Mouse (Mus musculus) myocyte (in vitro differentiated cells): Measurements from ENCODE around the gene Camk1d. TPM values are rescaled to one million over a fixed set of nuclear protein-coding genes. Genes with fewer than 3 reads are reported as not detected.

Experiments
- H3K27me3 ChIP-seq: one replicate; pipeline ENCODE4 v1.6.1; 2011; ENCODE audit not compliant: control insufficient read depth, insufficient read depth, insufficient read length
- H3K36me3 ChIP-seq: one replicate; pipeline ENCODE4 v1.6.1; 2011; ENCODE audit not compliant: control insufficient read depth, insufficient read depth
- H3K4me2 ChIP-seq: one replicate; pipeline ENCODE4 v1.6.1; 2011; ENCODE audit warnings: low read depth, control low read depth
- H3K4me3 ChIP-seq: one replicate; pipeline ENCODE4 v1.5.1; 2011; ENCODE audit warnings: mild to moderate bottlenecking, control low read depth, moderate library complexity
- H3K79me2 ChIP-seq: one replicate; pipeline ENCODE4 v1.6.1; 2011; ENCODE audit not compliant: control insufficient read depth, insufficient read depth
- H3ac ChIP-seq: one replicate; pipeline ENCODE4 v1.6.1; 2011; ENCODE audit not compliant: control insufficient read depth, insufficient read length
- CEBPB ChIP-seq: IDR thresholded peaks from 2 replicates; pipeline ENCODE4 v1.6.1; 2011; ENCODE audit warnings: mild to moderate bottlenecking, moderate library complexity; ENCODE audit not compliant: poor library complexity, insufficient read depth, severe bottlenecking
- E2F4 ChIP-seq: IDR thresholded peaks from one replicate; pipeline ENCODE4 v1.6.1; 2011; ENCODE audit warnings: mild to moderate bottlenecking, control low read depth, moderate library complexity; ENCODE audit not compliant: insufficient read depth
- MAX ChIP-seq: IDR thresholded peaks from one replicate; pipeline ENCODE4 v1.6.1; 2011; ENCODE audit warnings: low read depth, mild to moderate bottlenecking, control low read depth
- MYOD1 ChIP-seq, 3 experiments: IDR thresholded peaks; one replicate each; pipeline ENCODE4 v1.6.1; 2011; ENCODE audit warnings: control low read depth in 2 of 3, low read depth in 2 of 3, mild to moderate bottlenecking in 2 of 3, moderate library complexity in 1 of 3; ENCODE audit not compliant: insufficient read length in 2 of 3, control insufficient read depth in 1 of 3
- MYOG ChIP-seq, 3 experiments: IDR thresholded peaks; one replicate each; pipeline ENCODE4 v1.6.1; 2011; ENCODE audit warnings: control low read depth in 2 of 3, low read depth in 2 of 3, mild to moderate bottlenecking in 2 of 3; ENCODE audit not compliant: insufficient read length in 2 of 3, control insufficient read depth in 1 of 3, insufficient read depth in 1 of 3
- POLR2A ChIP-seq: IDR thresholded peaks from one replicate; pipeline ENCODE4 v1.6.1; 2011; ENCODE audit warnings: low read depth, mild to moderate bottlenecking, control low read depth, moderate library complexity; ENCODE audit not compliant: insufficient read length
- POLR2AphosphoS2 ChIP-seq: IDR thresholded peaks from one replicate; pipeline ENCODE4 v1.6.1; 2011; ENCODE audit warnings: low read depth, control low read depth; ENCODE audit not compliant: insufficient read length
- REST ChIP-seq: IDR thresholded peaks from one replicate; pipeline ENCODE4 v1.6.1; 2011; ENCODE audit warnings: mild to moderate bottlenecking, control low read depth, moderate library complexity; ENCODE audit not compliant: insufficient read depth, insufficient read length
- SRF ChIP-seq: IDR thresholded peaks from one replicate; pipeline ENCODE4 v1.6.1; 2011; ENCODE audit warnings: low read depth; ENCODE audit not compliant: control insufficient read depth, insufficient read length
- TCF12 ChIP-seq: IDR thresholded peaks from one replicate; pipeline ENCODE4 v1.6.1; 2011; ENCODE audit warnings: mild to moderate bottlenecking, control low read depth; ENCODE audit not compliant: poor library complexity, insufficient read depth, severe bottlenecking
- TCF3 ChIP-seq: IDR thresholded peaks from one replicate; pipeline ENCODE4 v1.6.1; 2011; ENCODE audit warnings: low read depth, control low read depth; ENCODE audit not compliant: insufficient read length
- USF1 ChIP-seq: IDR thresholded peaks from one replicate; pipeline ENCODE4 v1.6.1; 2011; ENCODE audit warnings: low read depth, mild to moderate bottlenecking, control low read depth, moderate library complexity
- polyA plus RNA-seq: library from polyadenylated mRNA; unstranded; fragments of >200 nt; fragmentation: generic; extraction: Trizol; gene quantifications from one replicate; pipeline ENCODE4 v1.2.1, GENCODE M21; 2012; ENCODE audit warnings: missing spikeins

Camk1d gene
- polyA plus RNA-seq, 1 experiment = 1.1 TPM

DNA sequence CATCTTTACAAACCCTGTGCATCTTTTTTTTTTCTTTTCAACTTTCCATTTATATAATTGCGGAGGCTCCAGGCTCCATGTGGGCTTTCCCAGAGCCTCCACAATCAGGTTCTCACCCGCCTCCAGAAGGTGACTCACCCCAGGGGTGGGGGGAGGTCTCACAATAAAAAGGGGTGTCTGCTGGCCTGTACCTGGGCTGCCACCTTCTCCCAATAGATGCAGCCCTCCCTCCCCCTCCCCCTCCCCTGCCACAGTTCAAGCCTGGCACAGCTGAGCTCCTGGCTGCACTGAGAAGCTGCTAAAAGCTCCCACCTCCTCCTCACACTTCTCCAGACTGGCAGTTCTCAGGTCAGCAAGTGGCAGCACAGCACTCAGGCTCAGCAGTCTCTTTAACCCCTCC, 302.5 kb downstream of the Camk1d start:
- H3K79me2 ChIP-seq = no peaks in the 10 kb centered on the region

DNA sequence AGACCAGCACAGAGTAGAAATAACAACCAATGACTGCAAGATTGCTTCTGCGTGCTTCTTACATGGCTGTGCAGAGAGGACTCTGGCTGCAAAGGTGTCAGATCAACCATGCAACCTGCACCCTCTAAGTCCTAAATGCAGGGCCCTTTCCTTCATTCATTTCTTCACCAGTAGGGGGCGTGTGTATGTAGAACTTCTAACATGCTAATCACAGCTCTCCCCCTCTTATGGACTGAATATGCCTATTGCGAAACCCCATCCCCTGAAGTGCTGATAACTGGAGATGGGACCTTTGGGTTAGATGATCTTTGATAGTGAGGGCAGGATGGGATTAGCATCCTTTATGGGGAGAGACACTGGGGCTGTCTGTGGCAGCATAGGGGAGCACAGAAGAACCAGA, 310.5 kb downstream of the Camk1d start:
- TF ChIP-seq POLR2A (no peak), CEBPB (peak; percentile 63; the same call in 1 of the 2 replicates)
- no peaks in the 10 kb centered on the region for H3K79me2 ChIP-seq
- H3K27me3 ChIP-seq = no peaks in the 10 kb centered on the region
- H3K36me3 ChIP-seq = no peaks in the 10 kb centered on the region
- no peak overlapping the region for H3ac ChIP-seq
- no peak overlapping the region for H3K4me2 ChIP-seq
- H3K4me3 ChIP-seq = no peak overlapping the region

More for the DNA sequence above, 302.5 kb downstream of the Camk1d start:
- H3K27me3 ChIP-seq = no peaks in the 10 kb centered on the region
- H3K4me3 ChIP-seq = no peak overlapping the region
- no peak for TF ChIP-seq POLR2A
- no peak for TF ChIP-seq MYOD1 (IDR thresholded peaks at IDR 0.05; ENCODE audit: control insufficient read depth in 1 of 3, insufficient read length in 2 of 3, low read depth in 2 of 3)
- TF ChIP-seq TCF3 = no peak
- TF ChIP-seq MAX = no peak
- no peak for TF ChIP-seq SRF
- TF ChIP-seq USF1 = no peak
- no peak overlapping the region for H3ac ChIP-seq
- no peak overlapping the region for H3K4me2 ChIP-seq
- no peaks in the 10 kb centered on the region for H3K36me3 ChIP-seq

DNA sequence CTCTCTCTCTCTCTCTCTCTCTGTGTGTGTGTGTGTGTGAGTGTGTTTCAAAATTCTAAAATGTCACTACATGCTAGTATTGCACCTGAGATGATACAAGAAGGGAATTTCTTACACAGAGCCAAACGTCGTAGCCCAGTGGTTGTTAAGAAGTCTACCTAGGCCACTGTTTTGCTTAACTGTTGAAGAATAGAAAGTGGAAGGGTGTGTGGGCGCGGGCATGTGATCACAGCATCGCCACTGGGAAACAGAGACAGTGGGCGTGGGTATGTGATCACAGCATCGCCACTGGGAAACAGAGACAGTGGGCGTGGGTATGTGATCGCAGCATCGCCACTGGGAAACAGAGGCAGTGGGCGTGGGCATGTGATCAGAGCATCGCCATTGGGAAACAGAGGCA, 312.3 kb downstream of the Camk1d start:
- Histone ChIP-seq H3K36me3 (no peaks in the 10 kb centered on the region), H3ac (no peak overlapping the region), H3K4me3 (no peak overlapping the region), H3K4me2 (no peak overlapping the region), H3K79me2 (no peaks in the 10 kb centered on the region), H3K27me3 (no peaks in the 10 kb centered on the region)
- TF ChIP-seq CEBPB = no peak
- no peak for TF ChIP-seq USF1
- no peak for TF ChIP-seq E2F4
- TF ChIP-seq MYOD1 (IDR thresholded peaks at IDR 0.05; ENCODE audit: control insufficient read depth in 1 of 3, insufficient read length in 2 of 3, low read depth in 2 of 3) = no peak
- no peak for TF ChIP-seq POLR2AphosphoS2
- no peak for TF ChIP-seq SRF
- no peak for TF ChIP-seq POLR2A
- TF ChIP-seq REST = no peak
- TF ChIP-seq TCF3 = no peak

DNA sequence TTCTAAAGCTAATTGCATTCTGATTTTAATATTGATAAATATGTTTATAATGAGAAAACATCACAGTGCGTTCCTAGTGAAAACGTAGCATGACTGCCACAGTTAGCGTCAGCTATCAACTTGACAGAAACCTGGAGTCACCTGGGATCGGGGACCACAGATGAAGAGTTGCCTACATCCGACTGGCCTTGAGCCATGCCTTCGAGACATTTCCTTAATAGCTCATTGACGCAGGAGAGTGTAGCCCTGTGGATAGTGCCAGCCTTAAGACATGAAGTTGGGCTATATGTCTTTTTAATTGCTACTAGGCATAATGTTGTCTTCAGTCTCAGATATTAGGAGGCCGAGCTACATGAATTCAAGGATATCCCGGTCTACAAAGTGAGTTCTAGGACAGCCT, 315.8 kb downstream of the Camk1d start:
- Histone ChIP-seq H3K36me3 (no peaks in the 10 kb centered on the region), H3K4me2 (no peak overlapping the region), H3K27me3 (no peaks in the 10 kb centered on the region), H3K4me3 (no peak overlapping the region), H3K79me2 (no peaks in the 10 kb centered on the region), H3ac (no peak overlapping the region)
- TF ChIP-seq POLR2AphosphoS2 = no peak
- TF ChIP-seq CEBPB = no peak
- TF ChIP-seq TCF12 = no peak
- TF ChIP-seq REST = no peak
- TF ChIP-seq MAX = no peak
- TF ChIP-seq E2F4 = no peak
- no peak for TF ChIP-seq POLR2A
- no peak for TF ChIP-seq TCF3
- no peak for TF ChIP-seq USF1
- no peak for TF ChIP-seq MYOD1 (IDR thresholded peaks at IDR 0.05; ENCODE audit: control insufficient read depth in 1 of 3, insufficient read length in 2 of 3, low read depth in 2 of 3)
- TF ChIP-seq SRF = no peak
- no peak for TF ChIP-seq MYOG (IDR thresholded peaks at IDR 0.05; ENCODE audit: control insufficient read depth in 1 of 3, insufficient read depth in 1 of 3, insufficient read length in 2 of 3, low read depth in 2 of 3)

GRCm38 (mm10) chr2:5398043-5398442, 316.3 kb downstream of the Camk1d start:
- H3K4me2 ChIP-seq = no peak overlapping the region
- no peaks in the 10 kb centered on the region for H3K79me2 ChIP-seq
- no peak for TF ChIP-seq E2F4
- H3K36me3 ChIP-seq = no peaks in the 10 kb centered on the region
- no peak overlapping the region for H3K4me3 ChIP-seq
- no peaks in the 10 kb centered on the region for H3K27me3 ChIP-seq
- H3ac ChIP-seq = no peak overlapping the region

- Histone ChIP-seq H3K4me2 (no peak overlapping the region), H3K27me3 (no peaks in the 10 kb centered on the region), H3K4me3 (no peak overlapping the region), H3ac (no peak overlapping the region), H3K79me2 (no peaks in the 10 kb centered on the region), H3K36me3 (no peaks in the 10 kb centered on the region)
- TF ChIP-seq TCF3 = no peak
- TF ChIP-seq CEBPB = no peak
Observed at GRCm38 (mm10) chr2:5397468-5397867, 316.8 kb downstream of the Camk1d start.
